In the genomic region with DNA sequence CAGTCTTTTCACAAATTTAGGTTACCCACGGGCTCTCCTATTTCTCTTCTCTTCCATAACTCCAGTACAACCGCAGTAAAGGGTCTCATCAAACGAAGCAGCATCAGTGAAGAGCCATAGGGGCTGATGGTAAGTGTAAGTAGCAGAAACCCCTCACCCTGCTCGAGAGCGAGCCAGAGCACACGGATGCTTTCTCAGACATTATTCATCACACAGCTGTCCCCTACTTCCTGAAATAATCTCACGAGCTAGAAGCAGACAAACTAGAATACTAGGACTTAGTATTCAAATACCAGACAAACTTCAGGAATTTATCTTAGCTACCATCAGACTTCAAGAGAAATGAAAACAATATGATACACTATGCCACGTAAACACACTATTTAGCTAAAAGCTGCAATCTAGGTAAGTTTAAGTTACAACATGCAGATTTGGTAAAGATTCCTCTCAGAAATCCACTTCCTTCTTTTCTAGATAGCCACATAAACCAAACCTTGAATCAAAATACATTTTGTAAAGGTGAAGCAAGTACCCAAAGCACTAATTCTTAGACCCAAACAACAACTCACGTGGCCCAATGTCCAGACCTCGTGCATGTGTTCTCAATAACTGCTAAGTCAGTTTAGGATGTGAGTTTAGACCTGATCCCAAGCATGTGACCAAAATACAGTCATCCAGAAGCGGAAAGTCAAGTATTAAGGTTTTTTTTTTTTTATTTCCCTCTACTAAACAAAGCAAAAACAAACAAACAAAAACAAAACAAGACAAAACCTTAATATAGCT, we compare ENCODE assay signal across 25 mouse cellular contexts. TPM values are rescaled to one million over a fixed set of nuclear protein-coding genes. Genes with fewer than 3 reads are reported as not detected.
DNase-seq lines count a peak whose midpoint lies in the region; ATAC-seq lines count a peak whose summit lies in the region.
"Had no signal": no experiment of that assay in that cellular context is flagged by ENCODE, and none has a peak within 500 bp of the region (broad histone marks: within the 10 kb centered on the region; RNA-seq: fewer than 3 reads in every experiment).

No protein-coding gene starts in this region.

- no peak overlapping the region for H3K4me3 ChIP-seq in hindbrain, embryonic 13.5 days
- H3K4me3 ChIP-seq in neural tube, embryonic 15.5 days (replicated peaks): no peak overlapping the region
- H3K4me3 ChIP-seq: forebrain, embryonic 13.5 days; heart, adult 2 months; limb, embryonic 15.5 days; lung, embryonic 15.5 days; midbrain, embryonic 10.5 days had no signal

- no peak overlapping the region for H3K4me2 ChIP-seq in hindbrain, embryonic 13.5 days
- H3K4me2 ChIP-seq in neural tube, embryonic 15.5 days: no peak overlapping the region
- H3K4me2 ChIP-seq: forebrain, embryonic 13.5 days; limb, embryonic 15.5 days; lung, embryonic 15.5 days had no signal

- H3K4me1 ChIP-seq in hindbrain, embryonic 13.5 days (replicated peaks): no peaks in the 10 kb centered on the region
- 0 out of 2 replicates have a peak, but pooled peaks cover 3% of the 10 kb centered on the region for H3K4me1 ChIP-seq in neural tube, embryonic 15.5 days
- H3K4me1 ChIP-seq: midbrain, embryonic 10.5 days had no signal

- no peaks in the 10 kb centered on the region for H3K27me3 ChIP-seq in hindbrain, embryonic 13.5 days
- no peaks in the 10 kb centered on the region for H3K27me3 ChIP-seq in neural tube, embryonic 15.5 days (replicated peaks)
- H3K27me3 ChIP-seq: forebrain, embryonic 13.5 days; limb, embryonic 15.5 days; lung, embryonic 15.5 days; Patski had no signal

- H3K9me3 ChIP-seq in hindbrain, embryonic 13.5 days: no peaks in the 10 kb centered on the region
- no peaks in the 10 kb centered on the region for H3K9me3 ChIP-seq in neural tube, embryonic 15.5 days (replicated peaks)
- H3K9me3 ChIP-seq: forebrain, embryonic 13.5 days; limb, embryonic 15.5 days; lung, embryonic 15.5 days; midbrain, embryonic 10.5 days had no signal

- ATAC-seq in frontal cortex, adult (ENCODE audit: low TSS enrichment): peak; percentile 41
- ATAC-seq in megakaryocyte, adult 5-6 weeks (ENCODE audit: poor library complexity, severe bottlenecking): peak; percentile 54
- no peak for ATAC-seq in hindbrain, embryonic 13.5 days (ENCODE audit: low FRiP score)
- ATAC-seq in neural tube, embryonic 15.5 days (ENCODE audit: low FRiP score): no peak
- ATAC-seq: forebrain, embryonic 13.5 days; hindbrain, embryonic 16.5 days; intestine, postnatal 0 days; midbrain, embryonic 16.5 days; Patski had no signal

- H3K27ac ChIP-seq in hindbrain, embryonic 13.5 days: no peak overlapping the region
- H3K27ac ChIP-seq in neural tube, embryonic 15.5 days (replicated peaks): no peak overlapping the region
- H3K27ac ChIP-seq: forebrain, embryonic 13.5 days; heart, adult 2 months; kidney, postnatal 0 days; limb, embryonic 15.5 days; liver, embryonic 14.5 days; lung, embryonic 15.5 days; midbrain, embryonic 10.5 days had no signal

- no peak overlapping the region for H3K9ac ChIP-seq in hindbrain, embryonic 13.5 days
- no peak overlapping the region for H3K9ac ChIP-seq in neural tube, embryonic 15.5 days (replicated peaks)
- H3K9ac ChIP-seq: forebrain, embryonic 13.5 days; limb, embryonic 15.5 days; liver, embryonic 14.5 days; lung, embryonic 15.5 days had no signal

- no peaks in the 10 kb centered on the region for H3K36me3 ChIP-seq in hindbrain, embryonic 13.5 days
- H3K36me3 ChIP-seq in neural tube, embryonic 15.5 days: no peaks in the 10 kb centered on the region
- H3K36me3 ChIP-seq: limb, embryonic 15.5 days; lung, embryonic 15.5 days; midbrain, embryonic 10.5 days had no signal

- WGBS in hindbrain, embryonic 13.5 days: 73% methylated on average over 11 of the region's 11 CpGs
- WGBS in neural tube, embryonic 15.5 days: 72% methylated on average over 11 of the region's 11 CpGs

- DNase-seq in frontal cortex, postnatal 36 days (ENCODE audit: low spot score in 2 of 2): no peak
- DNase-seq in thymus, postnatal 0 days (ENCODE audit: low spot score): peak; percentile 10
- no peak for DNase-seq in thymus, postnatal 36 days
- DNase-seq: adrenal gland, postnatal 10 days; cerebellum, adult 8-10 months; cerebellum, postnatal 36 days; gastrocnemius, postnatal 10 days; heart, adult 2 months; heart, postnatal 4 days; left cerebral cortex, postnatal 4 days; lung, postnatal 36 days had no signal

RNA-seq across cellular contexts. Expression of a gene that starts 20.0 kb away (rescaled TPM):
- 47.4 and 51.1 TPM in 2 replicates for polyA plus RNA-seq in thymus, postnatal 0 days (2015; fragmentation: Nextera tagmentation; extraction: Ambion mirVana)
- 9.6 and 10.6 TPM in 2 replicates for total RNA-seq in megakaryocyte, adult 5-6 weeks (2015)
- 23.3 and 28.9 TPM in 2 replicates for total RNA-seq in megakaryocyte, adult 5-6 weeks (2017)
- 22.3 and 24.3 TPM in 2 replicates for polyA plus RNA-seq in hindbrain, embryonic 13.5 days (2015; fragmentation: Nextera tagmentation; extraction: Ambion mirVana)
- polyA plus RNA-seq in neural tube, embryonic 15.5 days (2015; fragmentation: Nextera tagmentation; extraction: Ambion mirVana): 22.6 and 25.3 TPM in 2 replicates

Comparison
In these comparisons a context has a peak if more than half of its experiments do, and no peak if none do; other contexts are left out.
1. ATAC-seq: peak in frontal cortex, adult (single experiment) and megakaryocyte, adult 5-6 weeks (single experiment); none in hindbrain, embryonic 13.5 days (single experiment) and neural tube, embryonic 15.5 days (single experiment).